Mouse (Mus musculus) ES-Bruce4 (cell line): Measurements from ENCODE around the gene Fam111a. TPM values are rescaled to one million over a fixed set of nuclear protein-coding genes. Genes with fewer than 3 reads are reported as not detected.

Experiments
- H3K27ac ChIP-seq: 2 replicates; pipeline ENCODE4 v1.5.1; 2012; ENCODE audit warnings: low read length, inconsistent platforms; ENCODE audit not compliant: insufficient read depth
- H3K27me3 ChIP-seq: 2 replicates; pipeline ENCODE4 v1.6.1; 2012; ENCODE audit warnings: mild to moderate bottlenecking, low read length, inconsistent platforms; ENCODE audit not compliant: control insufficient read depth, poor library complexity, insufficient read depth, severe bottlenecking
- H3K36me3 ChIP-seq: 2 replicates; pipeline ENCODE4 v1.6.1; 2012; ENCODE audit warnings: inconsistent platforms, mild to moderate bottlenecking, low read length, moderate library complexity; ENCODE audit not compliant: control insufficient read depth, poor library complexity, insufficient read depth, severe bottlenecking
- H3K4me1 ChIP-seq: one replicate; pipeline ENCODE4 v1.8.1; 2011; ENCODE audit warnings: low read length; ENCODE audit not compliant: control insufficient read depth, insufficient read depth
- H3K4me3 ChIP-seq: 2 replicates; pipeline ENCODE4 v1.5.1; 2011; ENCODE audit warnings: low read depth, mild to moderate bottlenecking, low read length
- H3K9ac ChIP-seq: 2 replicates; pipeline ENCODE4 v1.6.1; 2012; ENCODE audit warnings: low read depth, mild to moderate bottlenecking, inconsistent platforms; ENCODE audit not compliant: poor library complexity, severe bottlenecking
- H3K9me3 ChIP-seq: replicated peaks from 2 replicates; pipeline ENCODE4 v1.6.1; 2012; ENCODE audit warnings: mild to moderate bottlenecking, low read length, inconsistent platforms; ENCODE audit not compliant: control insufficient read depth, poor library complexity, insufficient read depth, severe bottlenecking
- CTCF ChIP-seq: IDR thresholded peaks from one replicate; pipeline ENCODE4 v1.8.1; 2011; ENCODE audit warnings: low read depth, low read length
- EP300 ChIP-seq: IDR thresholded peaks from 2 replicates; pipeline ENCODE4 v1.6.1; 2011; ENCODE audit warnings: low read depth, low read length; ENCODE audit not compliant: insufficient read depth
- POLR2A ChIP-seq: IDR thresholded peaks from one replicate; pipeline ENCODE4 v1.8.1; 2011; ENCODE audit warnings: low read length; ENCODE audit not compliant: insufficient read depth
- polyA plus RNA-seq: library from polyadenylated mRNA; stranded (reverse); fragments of >200 nt; gene quantifications from 2 replicates; pipeline ENCODE4 v1.2.4, GENCODE M21; 2011; ENCODE audit warnings: low read depth; ENCODE audit not compliant: missing spikeins, insufficient read depth, insufficient read length

Fam111a gene
- polyA plus RNA-seq, 1 experiment: 17.2 TPM

- no peaks in the 10 kb centered on the region; the same call in 1 of the 2 replicates for H3K27me3 ChIP-seq
- H3K36me3 ChIP-seq: no peaks in the 10 kb centered on the region
- H3K4me1 ChIP-seq: no peaks in the 10 kb centered on the region
- TF ChIP-seq CTCF (no peak), EP300 (no peak), POLR2A (no peak)
- H3K9me3 ChIP-seq: peaks cover 11% of the 10 kb centered on the region
- no peak overlapping the region for H3K4me3 ChIP-seq
- no peak overlapping the region for H3K27ac ChIP-seq
- H3K9ac ChIP-seq: no peak overlapping the region
Measured at GRCm38 (mm10) chr19:12541644-12542043, 3.9 kb upstream of the Fam111a start.

- no peaks in the 10 kb centered on the region for H3K27me3 ChIP-seq
- no peak overlapping the region for H3K4me3 ChIP-seq
- H3K4me1 ChIP-seq: no peaks in the 10 kb centered on the region
- no peak overlapping the region for H3K27ac ChIP-seq
- no peak overlapping the region for H3K9ac ChIP-seq
- TF ChIP-seq EP300: no peak
- TF ChIP-seq CTCF: peak; percentile 2
- no peaks in the 10 kb centered on the region for H3K36me3 ChIP-seq
- peaks cover 11% of the 10 kb centered on the region for H3K9me3 ChIP-seq
Measured at GRCm38 (mm10) chr19:12549166-12549565, 3.6 kb downstream of the Fam111a start.

GRCm38 (mm10) chr19:12550005-12550942 lies 4.7 kb downstream of the Fam111a start:
- no peak overlapping the region for H3K27ac ChIP-seq

GRCm38 (mm10) chr19:12556293-12556692 lies 10.8 kb downstream of the Fam111a start:
- Histone ChIP-seq H3K4me3 (no peak overlapping the region), H3K4me1 (no peaks in the 10 kb centered on the region), H3K36me3 (no peaks in the 10 kb centered on the region), H3K27ac (no peak overlapping the region), H3K27me3 (no peaks in the 10 kb centered on the region), H3K9ac (no peak overlapping the region), H3K9me3 (no peaks in the 10 kb centered on the region)
- TF ChIP-seq EP300 (no peak), POLR2A (no peak), CTCF (no peak)

More at GRCm38 (mm10) chr19:12550005-12550942, 4.7 kb downstream of the Fam111a start:
- Histone ChIP-seq H3K4me3 (no peak overlapping the region), H3K36me3 (no peaks in the 10 kb centered on the region), H3K9ac (no peak overlapping the region), H3K4me1 (no peaks in the 10 kb centered on the region), H3K27me3 (no peaks in the 10 kb centered on the region), H3K9me3 (peaks cover 9% of the 10 kb centered on the region)
- TF ChIP-seq POLR2A: no peak
- no peak for TF ChIP-seq CTCF
- TF ChIP-seq EP300: no peak

- Histone ChIP-seq H3K27ac (no peak overlapping the region), H3K4me1 (no peaks in the 10 kb centered on the region), H3K9me3 (no peaks in the 10 kb centered on the region), H3K27me3 (no peaks in the 10 kb centered on the region), H3K9ac (no peak overlapping the region), H3K4me3 (no peak overlapping the region), H3K36me3 (no peaks in the 10 kb centered on the region)
- no peak for TF ChIP-seq POLR2A
- no peak for TF ChIP-seq CTCF
- TF ChIP-seq EP300: no peak
Measured at GRCm38 (mm10) chr19:12558219-12558618, 12.7 kb downstream of the Fam111a start.

- TF ChIP-seq POLR2A (no peak), CTCF (no peak), EP300 (no peak)
- Histone ChIP-seq H3K4me1 (no peaks in the 10 kb centered on the region), H3K27me3 (no peaks in the 10 kb centered on the region)
Measured at GRCm38 (mm10) chr19:12564197-12564596, 18.7 kb downstream of the Fam111a start.

More at GRCm38 (mm10) chr19:12564197-12564596, 18.7 kb downstream of the Fam111a start:
- Histone ChIP-seq H3K36me3 (no peaks in the 10 kb centered on the region), H3K9ac (no peak overlapping the region), H3K9me3 (no peaks in the 10 kb centered on the region), H3K4me3 (no peak overlapping the region), H3K27ac (no peak overlapping the region)
